Mouse (Mus musculus) testis, postnatal 14 days (tissue): Measurements from ENCODE around the gene Gm49359.
A peak's percentile ranks its signal among the peaks of the same experiment; 100 is the strongest.
"Not testable (repeated sequence)": the region's sequence is repeated elsewhere in the genome, so short reads cannot be mapped to it uniquely, and the experiment has no call there.

Experiments
- DNase-seq: peaks from one replicate; pipeline ENCODE4 v3.0.0; 2021; ENCODE audit warnings: low spot score

Gm49359 gene

DNA sequence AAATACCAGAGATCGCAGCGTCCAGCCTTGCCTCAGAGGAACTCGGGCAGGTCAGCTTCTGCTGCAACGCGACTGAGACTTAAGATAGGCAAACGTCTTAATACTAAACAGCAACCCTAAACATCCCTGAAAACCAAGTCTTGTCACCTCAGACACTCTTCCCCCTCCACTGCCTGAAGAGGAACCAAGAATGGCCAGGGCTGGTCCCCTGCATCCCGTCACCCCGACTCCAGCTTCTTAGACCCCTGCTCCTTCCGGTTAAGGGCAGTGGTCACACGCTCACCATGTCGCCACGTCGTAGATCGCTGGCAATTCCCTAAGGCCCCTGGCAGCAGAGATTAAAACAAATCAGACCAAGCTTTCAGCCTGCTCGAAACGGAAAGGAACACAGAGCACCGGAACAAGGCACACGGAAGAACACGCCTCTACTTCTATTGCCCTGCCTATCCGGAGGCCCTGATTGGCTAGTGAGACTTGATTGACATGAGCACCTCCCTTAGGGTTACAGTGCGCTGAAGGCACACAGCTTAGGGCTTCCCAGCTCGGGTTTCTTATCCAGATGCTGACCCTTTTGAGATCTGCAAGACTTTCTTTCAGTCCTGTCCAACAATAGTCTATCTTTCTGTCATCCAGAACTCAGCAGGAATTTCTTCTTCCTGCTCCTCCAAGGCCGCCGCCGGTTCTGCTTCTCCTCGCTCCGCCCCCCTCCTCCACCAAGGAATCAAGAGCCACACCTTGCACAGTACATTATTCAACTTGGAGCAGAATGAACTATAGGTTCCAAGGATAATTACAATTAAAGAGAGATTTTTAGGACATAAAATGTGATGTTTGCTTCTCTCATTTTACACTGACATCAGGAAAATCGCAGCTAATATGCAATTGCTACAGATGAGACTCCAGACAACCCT lies at the start of gene Gm49359:
Gm49359 (minus strand) TSS at position 409 of the 911 bp plus-strand sequence.
- peak; percentile 91 for DNase-seq

DNA sequence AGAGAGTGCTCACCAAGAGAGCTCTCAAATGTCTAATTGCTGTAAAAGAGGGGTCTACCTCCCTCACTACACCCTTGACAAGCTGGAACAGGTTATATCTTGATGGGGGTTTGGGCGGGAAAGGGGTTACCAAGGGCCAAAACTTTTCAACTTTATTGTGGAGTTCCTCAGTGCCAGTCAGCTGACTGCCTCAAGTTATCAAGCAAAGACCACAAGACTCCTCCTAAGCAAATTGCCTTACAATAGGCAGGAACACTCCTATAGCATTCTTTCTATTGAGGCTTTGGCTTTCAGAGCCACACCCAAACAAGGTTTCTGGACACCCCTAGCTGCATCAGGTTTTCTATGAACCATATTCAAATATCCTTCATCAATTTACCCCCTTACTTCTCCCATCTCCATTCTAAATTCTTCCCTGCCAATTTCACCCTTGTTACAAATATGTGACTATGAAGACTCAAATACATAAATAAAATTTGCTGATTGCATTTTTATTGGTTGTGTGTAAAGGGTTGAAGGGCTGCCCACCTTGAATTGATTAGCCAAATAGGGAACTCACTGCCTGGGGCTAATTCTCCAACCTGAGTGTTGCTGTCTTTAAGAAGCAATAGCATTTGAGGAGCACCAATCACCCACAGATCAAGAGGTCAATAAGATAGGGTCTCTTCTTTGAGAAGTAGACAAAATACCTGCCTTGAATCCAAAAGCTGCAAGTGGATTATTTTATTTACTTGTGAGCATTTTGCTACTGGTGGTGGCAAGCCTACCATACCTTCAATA lies 44.2 kb upstream of the Gm49359 start:
- not testable (repeated sequence) for DNase-seq

DNA sequence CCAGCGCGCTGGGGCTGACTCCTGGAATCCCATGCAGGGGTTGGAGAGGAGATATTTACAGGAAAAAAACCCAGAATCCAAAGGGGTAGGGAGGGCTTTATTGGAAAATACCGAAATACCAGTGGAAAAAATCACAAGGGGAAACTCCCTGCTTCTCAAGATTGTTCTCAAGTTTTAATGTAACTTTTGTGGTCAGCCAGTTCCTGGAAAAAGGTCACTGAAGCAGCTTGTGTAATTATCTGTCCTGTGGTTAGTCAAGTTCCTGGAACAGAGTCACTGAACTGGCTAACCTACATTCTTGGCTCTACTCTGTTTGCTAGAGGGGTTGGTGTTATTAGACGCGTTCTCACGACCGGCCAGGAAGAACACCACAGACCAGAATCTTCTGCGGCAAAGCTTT lies 6.0 kb upstream of the Gm49359 start:
- not testable (repeated sequence) for DNase-seq

DNA sequence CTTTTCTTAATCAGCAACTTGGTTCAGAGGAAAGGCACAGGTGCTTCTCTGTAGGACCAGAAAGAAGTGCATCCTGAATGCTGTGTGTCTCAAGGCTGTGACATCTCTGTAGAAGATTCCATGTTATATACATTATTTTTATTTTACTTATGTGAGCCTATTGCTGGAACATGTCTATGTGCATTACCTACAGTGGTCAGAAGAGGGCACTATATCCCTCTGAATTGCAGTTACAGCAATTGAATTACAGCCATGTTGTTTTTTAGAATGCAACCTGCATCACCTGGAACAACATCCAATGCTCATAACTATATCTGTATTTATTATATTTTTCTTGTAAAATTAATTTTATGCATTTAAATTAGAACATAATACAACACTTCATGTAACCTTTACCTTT lies 3.3 kb upstream of the Gm49359 start:
- not testable (repeated sequence) for DNase-seq
